Mouse (Mus musculus): ENCODE measurements around the gene Armc2. TPM values are rescaled to one million over a fixed set of nuclear protein-coding genes. Genes with fewer than 3 reads are reported as not detected.

The Armc2 gene
- polyA plus RNA-seq, 1 experiment, result 1.2 TPM

DNA sequence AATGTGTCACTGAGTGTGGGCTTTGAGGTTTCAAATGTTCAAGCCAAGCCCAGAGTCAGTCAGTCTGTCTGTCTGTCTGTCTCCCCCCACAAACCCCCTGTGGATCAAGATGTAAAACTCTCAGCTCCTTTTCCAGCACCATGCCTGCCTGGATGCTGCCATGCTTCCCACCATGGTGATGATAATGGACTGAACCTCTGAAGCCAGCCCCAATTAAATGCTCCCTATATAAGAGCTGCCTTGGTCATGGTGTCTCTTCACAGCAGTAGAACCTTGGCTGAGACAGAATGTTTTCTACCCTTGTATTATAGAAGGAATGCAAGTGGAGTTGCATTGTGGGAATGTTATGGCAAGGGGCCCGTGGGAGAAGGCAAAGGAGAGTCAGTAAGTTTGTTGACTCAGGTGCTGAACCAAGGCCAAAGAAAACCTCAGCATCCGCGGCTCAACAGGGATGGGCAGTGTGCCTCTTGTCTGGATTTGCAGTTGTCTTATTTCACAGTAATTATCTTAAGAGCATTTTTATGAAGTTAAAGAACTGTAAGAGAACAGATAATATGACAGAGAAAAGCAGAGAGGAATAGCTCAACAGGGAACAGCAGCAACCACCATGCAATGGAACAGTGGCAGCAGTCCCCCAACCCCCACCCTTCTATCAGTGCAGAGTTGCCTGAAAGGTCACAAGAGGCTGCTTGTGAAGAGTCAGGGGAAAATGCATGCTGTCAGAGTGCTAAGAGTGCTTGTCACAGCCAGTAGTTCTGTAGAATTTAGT, 152.0 kb downstream of the Armc2 start:
- H3K4me3 ChIP-seq (ENCODE audit: low read depth, low read length), result no peak overlapping the region
- H3K9ac ChIP-seq (ENCODE audit: low read depth, poor library complexity, severe bottlenecking), result no peak overlapping the region
- H3K9me3 ChIP-seq (replicated peaks; ENCODE audit: control insufficient read depth, insufficient read depth, low read length, poor library complexity, severe bottlenecking), result no peaks in the 10 kb centered on the region
- H3K27ac ChIP-seq (ENCODE audit: insufficient read depth, low read length), result no peak overlapping the region
- no peaks in the 10 kb centered on the region; the same call in 1 of the 2 replicates for H3K27me3 ChIP-seq (ENCODE audit: control insufficient read depth, insufficient read depth, low read length, poor library complexity, severe bottlenecking)
- no peaks in the 10 kb centered on the region for H3K4me1 ChIP-seq (ENCODE audit: control insufficient read depth, insufficient read depth, low read length)
- TF ChIP-seq CTCF (IDR thresholded peaks at IDR 0.05; ENCODE audit: low read depth, low read length), result no peak
- no peak for TF ChIP-seq EP300 (IDR thresholded peaks at IDR 0.05; ENCODE audit: insufficient read depth, low read depth, low read length)
- no peaks in the 10 kb centered on the region for H3K36me3 ChIP-seq (ENCODE audit: control insufficient read depth, insufficient read depth, low read length, poor library complexity, severe bottlenecking)

Other genes starting within 250 kb of the Armc2 start
- 42.6 and 44.9 TPM in 2 replicates for gene Cep57l1, start 208.6 kb downstream of the Armc2 start, polyA plus RNA-seq (2011; ENCODE audit: insufficient read depth, insufficient read length, low read depth, missing spikeins)
- 16.2 and 19.9 TPM in 2 replicates for gene Sesn1, start 208.5 kb downstream of the Armc2 start, polyA plus RNA-seq (2011; ENCODE audit: insufficient read depth, insufficient read length, low read depth, missing spikeins)